Mouse (Mus musculus) fat pad, adult 2 months (tissue): Measurements from ENCODE around the gene Magt1.
"Not testable (repeated sequence)": the region's sequence is repeated elsewhere in the genome, so short reads cannot be mapped to it uniquely, and the experiment has no call there.

Experiments used
- DNase-seq: peaks from one replicate; pipeline ENCODE4 v3.0.0-alpha.2; 2011; ENCODE audit warnings: low read depth, low spot score; ENCODE audit errors: extremely low read depth

The Magt1 gene

DNA sequence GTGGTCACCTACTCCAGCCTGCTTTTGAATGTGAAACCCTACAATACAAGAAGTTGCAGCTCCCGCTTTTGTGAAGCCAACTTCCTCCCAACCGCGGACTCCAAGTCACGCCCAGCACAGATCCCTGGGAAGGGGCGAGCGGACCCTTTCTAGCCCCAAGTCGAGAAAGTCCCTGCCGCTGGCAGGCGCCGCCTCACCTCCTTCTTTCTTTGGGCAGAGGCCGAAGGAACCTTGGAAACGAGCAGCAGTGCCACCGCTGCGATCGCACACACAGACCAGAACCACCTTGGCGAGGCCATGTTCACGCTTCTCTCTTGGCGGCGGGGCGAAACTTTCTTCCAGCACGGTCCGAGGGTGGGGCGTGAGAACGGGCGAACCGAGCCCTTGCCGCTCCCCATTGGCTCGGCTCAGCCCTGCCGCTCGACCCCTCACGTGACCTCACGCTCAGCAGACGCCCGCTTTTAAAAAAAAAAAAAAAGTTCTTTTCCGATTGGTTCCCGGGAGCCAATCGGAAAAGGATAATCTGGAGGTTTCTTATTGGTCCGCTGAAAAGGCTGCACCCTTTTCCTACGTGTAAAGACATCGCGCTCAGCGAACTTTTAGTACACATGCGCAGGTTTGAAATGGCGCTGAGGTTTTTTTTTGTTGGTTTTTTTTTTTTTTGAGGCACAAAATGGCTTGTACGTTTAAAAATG, at the start of gene Magt1:
Gene Magt1, minus strand, starts transcription at position 442 of the 695 bp plus-strand sequence.
- DNase-seq: peak; percentile 39

DNA sequence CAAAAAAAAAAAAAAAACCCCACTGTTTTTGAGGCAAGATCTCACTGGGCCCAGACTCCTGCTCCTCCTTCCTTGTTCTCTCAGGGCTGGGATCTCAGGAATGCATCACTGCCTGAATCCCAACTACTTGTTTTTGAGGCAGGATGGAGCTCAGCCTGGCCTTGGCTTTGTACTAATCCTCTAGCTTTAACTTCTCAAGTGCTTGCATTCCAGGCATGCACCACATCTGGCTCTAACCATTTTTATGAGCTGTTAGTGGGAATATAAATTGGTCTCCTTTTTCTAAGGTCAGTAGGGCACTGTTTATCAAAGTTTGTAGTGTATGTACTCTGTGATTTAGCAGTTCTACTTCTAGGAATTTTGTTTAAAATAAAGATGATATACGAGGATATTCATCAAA, 36.5 kb upstream of the Magt1 start:
- no peak for DNase-seq

GRCm38 (mm10) chrX:106045928-106046327, 34.2 kb upstream of the Magt1 start:
- DNase-seq: no peak

- DNase-seq: no peak
Measured at GRCm38 (mm10) chrX:106045455-106045854, 33.7 kb upstream of the Magt1 start.

- no peak for DNase-seq
Measured at GRCm38 (mm10) chrX:106043863-106044617, 32.3 kb upstream of the Magt1 start.

DNA sequence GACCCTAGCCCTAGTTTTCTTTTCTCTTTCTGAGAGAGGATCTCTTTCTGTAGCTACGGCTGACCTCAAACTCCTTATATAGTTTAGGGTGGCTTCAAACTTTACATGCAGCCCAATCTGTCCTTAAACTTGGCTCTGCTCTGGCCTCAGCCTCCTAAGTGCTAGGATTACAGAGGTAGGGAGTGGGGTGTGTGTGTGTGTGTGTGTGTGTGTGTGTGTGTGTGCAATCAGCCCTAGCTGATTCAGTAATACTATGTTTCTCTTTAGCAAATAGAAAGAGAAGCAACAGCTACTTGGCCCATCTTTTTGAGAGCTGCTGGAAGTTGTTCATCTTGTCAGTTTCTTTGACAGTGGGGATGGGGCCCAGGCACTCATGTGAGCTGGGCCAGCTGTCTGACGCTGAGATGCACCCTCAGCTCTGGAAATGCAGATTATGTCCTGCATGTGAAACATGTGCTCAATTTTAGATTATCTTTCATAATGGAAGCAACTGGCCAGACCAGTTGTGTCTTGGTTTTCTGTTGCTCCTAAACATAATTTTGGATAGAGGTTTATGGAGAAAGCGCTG, 25.6 kb upstream of the Magt1 start:
- DNase-seq: no peak

DNA sequence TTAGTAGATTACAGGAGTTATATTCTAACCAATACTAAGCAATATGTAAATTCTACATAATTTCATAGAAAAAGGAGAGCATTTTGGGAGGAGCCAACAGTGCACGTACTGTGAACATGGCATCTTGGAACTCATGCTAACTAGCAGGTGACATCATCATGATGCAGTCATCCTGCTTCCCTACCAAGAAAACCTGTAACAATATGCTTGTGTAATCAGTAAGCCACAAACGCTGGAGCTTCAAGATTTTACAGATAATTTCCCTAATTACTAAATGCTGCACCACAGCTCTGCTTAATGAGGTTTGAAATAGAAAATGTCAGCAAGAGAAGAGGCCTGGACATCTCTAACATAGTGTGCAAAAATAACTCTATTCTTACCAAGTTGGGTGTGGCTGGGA, 24.0 kb upstream of the Magt1 start:
- DNase-seq: no peak

DNA sequence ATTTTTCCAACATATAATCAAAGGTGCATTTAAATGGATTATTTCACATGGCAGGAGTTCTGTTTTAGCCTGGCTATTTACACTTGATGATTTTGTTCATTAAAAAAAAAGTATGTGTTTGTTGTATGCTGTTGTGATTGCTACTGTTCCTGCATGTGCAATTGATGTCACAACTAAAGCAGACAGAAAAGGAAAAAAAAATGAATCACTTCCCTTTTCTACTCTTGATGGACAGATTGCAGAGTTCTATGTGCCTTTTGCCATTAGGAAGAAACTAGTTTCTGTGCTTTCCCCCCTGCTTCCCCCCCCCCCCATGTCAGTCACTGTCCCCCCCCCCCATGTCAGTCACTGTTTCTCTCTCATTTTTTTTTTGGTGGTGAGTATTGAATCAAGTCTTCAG, 19.4 kb upstream of the Magt1 start:
- DNase-seq: no peak

DNA sequence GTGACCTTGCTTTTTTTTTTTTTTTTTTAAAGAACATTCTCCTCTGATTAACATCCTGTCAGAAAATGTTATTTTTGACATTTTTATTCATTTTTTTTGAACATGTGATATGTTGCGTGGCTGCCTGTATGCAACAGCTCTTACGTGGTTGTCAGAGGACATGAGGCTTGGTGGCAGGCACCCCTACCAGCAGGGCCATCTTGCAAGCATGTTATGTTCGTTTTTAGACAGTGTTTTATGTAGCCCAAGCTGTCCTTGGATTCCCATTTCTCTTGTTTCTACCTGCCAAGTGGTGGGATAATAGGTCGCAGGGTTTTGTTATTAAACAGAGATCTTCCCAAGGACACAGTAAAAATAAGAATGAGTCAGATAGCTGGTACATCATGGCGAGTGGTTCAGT, 18.5 kb upstream of the Magt1 start:
- no peak for DNase-seq

DNA sequence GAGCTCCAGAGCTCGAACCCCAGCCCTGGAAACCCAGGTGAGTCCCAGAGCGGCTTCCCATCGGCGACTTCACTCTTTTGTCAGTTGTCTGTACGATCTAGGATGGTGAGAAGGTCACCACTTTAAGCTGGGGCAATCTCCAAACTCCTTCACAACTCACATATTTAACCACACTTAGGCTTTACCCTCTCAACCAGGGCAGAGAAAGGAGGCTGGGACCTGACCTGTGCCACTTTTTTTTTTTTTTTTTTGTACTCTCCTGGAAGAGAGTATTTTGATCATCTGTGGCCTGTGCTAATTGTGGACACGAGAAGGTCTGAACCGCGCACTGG, 15.6 kb upstream of the Magt1 start:
- no peak for DNase-seq

DNA sequence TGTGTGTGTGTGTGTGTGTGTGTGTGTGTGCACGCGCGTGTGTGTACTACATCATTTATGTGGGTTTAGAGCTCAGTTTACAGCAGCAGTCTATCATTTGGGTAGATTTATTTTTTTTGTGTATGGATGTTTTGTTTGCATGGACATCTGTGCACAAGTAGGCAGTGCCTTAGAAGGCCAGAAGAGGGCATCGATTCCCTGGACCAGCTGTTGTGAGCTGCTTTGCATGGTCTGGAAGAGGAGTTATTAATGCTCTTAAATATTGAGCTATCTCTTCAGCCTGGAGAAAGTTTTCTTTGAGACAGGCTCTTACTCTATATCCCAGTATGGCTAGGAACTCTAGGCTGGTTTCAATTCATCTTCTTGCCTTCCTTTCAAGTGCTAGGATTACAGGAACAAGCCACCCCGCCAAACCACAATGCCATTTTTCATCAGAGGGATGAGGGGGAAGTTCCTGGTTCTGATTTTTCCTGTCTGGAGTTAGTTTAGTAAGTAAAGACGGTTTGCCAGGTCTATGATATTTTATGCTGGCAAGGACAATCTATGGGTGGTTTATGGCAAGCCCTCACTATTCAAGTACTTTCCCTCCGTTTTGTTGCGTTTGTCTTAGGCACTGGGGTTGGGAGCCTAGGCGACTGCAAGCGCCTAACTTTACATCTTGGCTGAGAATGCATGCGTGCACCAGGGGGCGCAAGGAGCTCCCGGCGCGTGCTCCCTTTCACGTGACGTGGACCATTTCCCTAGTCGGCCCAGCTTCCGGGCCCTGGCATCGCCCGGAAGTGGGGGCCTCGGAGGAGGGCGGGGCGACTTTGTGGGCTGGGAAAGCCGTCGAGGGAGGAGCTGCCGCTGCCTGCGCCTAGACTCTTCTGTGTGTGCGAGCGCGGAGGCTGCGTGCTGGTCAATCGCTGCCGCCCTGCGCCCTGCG, 15.0 kb upstream of the Magt1 start, which contains the start of gene Atp7a:
Gene Atp7a, plus strand, starts transcription at position 859 of the 925 bp plus-strand sequence.
- peak; percentile 33 for DNase-seq

- no peak for DNase-seq
Measured at GRCm38 (mm10) chrX:106017516-106017915, 5.8 kb upstream of the Magt1 start.

- no peak for DNase-seq
Measured at GRCm38 (mm10) chrX:106017102-106017501, 5.4 kb upstream of the Magt1 start.

DNA sequence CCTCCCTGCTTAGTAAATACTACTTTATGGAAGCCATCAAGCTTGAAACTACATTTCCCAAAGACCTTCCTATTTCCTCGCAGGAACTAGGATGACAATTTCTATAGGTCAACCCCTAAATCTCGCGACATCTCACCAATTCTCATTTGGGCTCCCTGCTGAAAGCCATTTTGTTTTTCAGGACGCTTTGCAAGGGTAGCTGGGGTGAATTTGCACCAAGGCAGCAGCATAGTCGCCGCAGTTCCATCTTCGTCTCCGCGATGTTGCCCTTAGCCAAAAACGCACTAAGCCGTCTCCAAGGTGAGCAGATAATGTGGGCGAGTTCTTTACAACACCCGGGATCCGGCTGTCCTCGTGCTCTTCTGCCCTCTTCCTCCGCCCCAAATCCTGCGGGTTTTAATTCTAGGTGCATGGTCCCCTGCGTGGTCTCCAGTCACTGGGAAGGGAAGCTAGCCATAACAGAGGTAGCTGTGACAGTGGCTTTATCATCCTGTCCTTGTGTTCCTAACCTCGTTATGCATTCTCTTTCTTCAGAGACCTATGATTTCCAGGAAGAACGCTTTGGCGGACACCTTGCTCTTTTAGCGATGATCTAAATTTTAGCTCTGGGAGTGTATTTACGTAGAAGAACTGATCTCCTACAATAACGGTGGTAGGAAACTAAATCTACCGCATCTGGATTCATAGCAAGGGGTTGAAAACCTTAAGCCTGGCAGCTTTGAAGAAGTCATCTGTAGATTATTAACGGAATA, 4.0 kb upstream of the Magt1 start, which contains the start of gene Cox7b:
Gene Cox7b, plus strand, starts transcription at position 130 of the 752 bp plus-strand sequence.
- peak; percentile 33 for DNase-seq

GRCm38 (mm10) chrX:106014741-106015377, 3.2 kb upstream of the Magt1 start:
- not testable (repeated sequence) for DNase-seq

DNA sequence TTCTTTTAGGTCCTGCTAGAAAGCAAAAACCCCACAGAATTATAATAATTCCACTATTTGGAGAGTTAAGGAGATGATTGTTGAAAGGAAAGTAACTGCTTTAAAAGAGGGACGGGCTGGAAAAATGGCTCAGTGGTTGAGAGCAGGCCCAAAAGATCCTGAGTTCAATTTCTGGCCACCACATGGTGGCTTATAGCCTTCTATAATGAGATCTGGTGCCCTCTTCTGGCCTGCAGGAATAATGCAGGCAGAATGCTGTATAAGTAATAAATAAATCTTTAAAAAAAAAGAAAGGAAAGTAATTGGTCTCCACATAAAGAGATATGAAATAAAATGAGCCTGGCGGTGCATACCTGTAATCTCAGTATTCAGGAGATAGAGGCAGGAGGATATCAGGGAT, 1.5 kb upstream of the Magt1 start:
- DNase-seq: no peak

DNA sequence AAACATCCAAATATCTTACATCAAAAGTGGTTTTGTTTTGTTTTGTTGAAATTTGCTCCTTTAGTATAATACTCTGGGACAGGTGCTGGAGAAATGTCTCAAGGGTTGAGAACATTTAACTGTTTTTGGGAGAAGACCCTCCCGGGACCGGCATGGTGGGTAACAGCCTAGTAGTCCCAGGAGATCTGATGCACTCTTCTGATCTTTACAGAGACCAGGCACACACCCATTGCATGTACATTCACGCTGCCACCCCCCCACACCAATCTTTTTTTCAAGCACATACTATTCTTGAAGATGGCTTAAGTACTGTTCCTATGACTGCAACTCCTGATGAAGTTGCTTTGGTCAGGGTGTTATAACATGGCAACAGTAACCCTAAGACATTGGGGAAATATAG, 853 bp upstream of the Magt1 start:
- DNase-seq: no peak

GRCm38 (mm10) chrX:106010762-106011161, 944 bp downstream of the Magt1 start:
- DNase-seq: no peak

GRCm38 (mm10) chrX:106001605-106002004, 10.1 kb downstream of the Magt1 start:
- no peak for DNase-seq

DNA sequence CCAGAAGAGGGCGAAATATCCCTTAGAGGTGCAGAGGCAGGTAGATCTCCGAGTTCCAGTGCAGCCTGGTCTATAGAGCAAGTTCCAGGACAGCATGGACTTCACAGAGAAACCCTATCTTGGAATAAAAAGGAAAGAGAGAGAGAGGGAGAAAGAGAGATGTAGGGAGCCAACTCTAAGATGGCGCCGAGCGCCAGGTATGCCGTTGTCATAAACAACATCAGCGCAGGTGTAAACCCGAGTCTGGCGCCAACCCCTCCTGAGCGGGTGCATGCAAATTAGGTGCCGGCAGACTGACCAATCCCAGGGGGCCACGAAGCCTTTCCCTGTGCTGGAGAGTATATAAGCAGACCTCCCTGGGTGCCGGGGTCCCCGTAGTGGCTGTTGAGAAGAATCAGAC, 54.6 kb downstream of the Magt1 start:
- not testable (repeated sequence) for DNase-seq
